Mouse (Mus musculus) neural tube, embryonic 12.5 days (tissue): Measurements from ENCODE around the gene Ssr1. TPM values are rescaled to one million over a fixed set of nuclear protein-coding genes. Genes with fewer than 3 reads are reported as not detected.
A peak's percentile ranks its signal among the peaks of the same experiment; 100 is the strongest.

Source experiments
- ATAC-seq: fragments of 200-750 bp; cut with Nextera tagmentation; 2 replicates; pipeline ENCODE4 v1.8.0; 2017; ENCODE audit warnings: low read depth, mild to moderate bottlenecking, moderate TSS enrichment, moderate library complexity; ENCODE audit not compliant: low FRiP score
- H3K27ac ChIP-seq: fragments of 300-500 bp; sonication (generic); 2 replicates; pipeline ENCODE4 v1.5.1; 2016
- H3K27me3 ChIP-seq: fragments of 300-500 bp; sonication (generic); replicated peaks from 2 replicates; pipeline ENCODE4 v1.6.1; 2016; ENCODE audit warnings: mild to moderate bottlenecking
- H3K36me3 ChIP-seq: fragments of 300-500 bp; sonication (generic); 2 replicates; pipeline ENCODE4 v1.6.1; 2016; ENCODE audit warnings: mild to moderate bottlenecking
- H3K4me1 ChIP-seq: fragments of 300-500 bp; sonication (generic); 2 replicates; pipeline ENCODE4 v1.6.1; 2016
- H3K4me2 ChIP-seq: fragments of 300-500 bp; sonication (generic); replicated peaks from 2 replicates; pipeline ENCODE4 v1.6.1; 2016; ENCODE audit warnings: mild to moderate bottlenecking
- H3K4me3 ChIP-seq: fragments of 300-500 bp; sonication (generic); 2 replicates; pipeline ENCODE4 v1.5.1; 2016
- H3K9ac ChIP-seq: fragments of 300-500 bp; sonication (generic); 2 replicates; pipeline ENCODE4 v1.6.1; 2016; ENCODE audit warnings: mild to moderate bottlenecking
- H3K9me3 ChIP-seq: fragments of 300-500 bp; sonication (generic); 2 replicates; pipeline ENCODE4 v1.6.1; 2016; ENCODE audit warnings: mild to moderate bottlenecking
- WGBS: fragments of 180-500 bp; shearing (Covaris S2); methylation state at CpG from one replicate; pipeline ENCODE4 v1.1.7; 2016; 5-methylcytosine and 5-hydroxymethylcytosine counted together
- polyA plus RNA-seq: library from polyadenylated mRNA; unstranded; fragments of >200 nt; fragmentation: Nextera tagmentation; extraction: Ambion mirVana; gene quantifications from 2 replicates; pipeline ENCODE4 v1.2.1, GENCODE M21; 2016

The Ssr1 gene
- polyA plus RNA-seq, 1 experiment from 2014 or later, result 91.3 TPM

- Histone ChIP-seq H3K9me3 (no peaks in the 10 kb centered on the region), H3K27me3 (no peaks in the 10 kb centered on the region), H3K4me1 (no peaks in the 10 kb centered on the region), H3K4me3 (no peak overlapping the region), H3K27ac (no peak overlapping the region), H3K4me2 (no peak overlapping the region), H3K9ac (no peak overlapping the region), H3K36me3 (peaks cover 13% of the 10 kb centered on the region)
- WGBS, result 91% methylated on average over 6 of the region's 6 CpGs
- no peak for ATAC-seq
Observed at GRCm38 (mm10) chr13:37974036-37974435, 20.0 kb downstream of the Ssr1 start.

DNA sequence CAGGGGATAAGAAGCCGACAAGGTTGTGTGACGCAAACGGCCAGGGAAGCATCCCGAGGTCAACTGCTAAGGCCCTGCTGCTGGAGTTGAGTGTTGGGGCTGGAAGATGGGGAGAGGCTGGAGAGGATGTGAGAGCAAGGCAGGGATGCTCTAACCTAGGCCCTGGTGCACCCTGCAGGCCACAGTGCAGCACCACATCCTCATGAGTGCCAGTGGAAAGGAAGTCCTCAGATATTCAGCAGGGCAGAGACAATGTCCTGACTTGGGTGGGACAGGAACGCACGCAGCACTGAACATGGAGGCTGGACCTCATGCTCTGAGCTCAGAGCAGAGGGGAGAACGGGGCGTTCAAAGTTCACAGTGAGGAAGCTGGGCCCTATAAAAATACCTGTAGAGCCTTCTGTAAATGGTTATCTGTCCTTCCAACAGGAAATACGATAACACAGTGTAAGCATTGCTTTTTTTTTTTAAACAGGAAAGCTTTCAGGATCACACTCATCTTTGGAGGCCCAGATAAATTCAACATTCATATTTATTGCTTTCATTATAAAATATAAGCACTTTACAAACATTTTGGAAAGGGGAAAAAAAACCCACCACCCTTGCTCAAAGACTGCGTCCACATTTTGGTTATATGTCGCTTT lies 23.0 kb downstream of the Ssr1 start:
- Histone ChIP-seq H3K27me3 (no peaks in the 10 kb centered on the region), H3K4me1 (peaks cover 15% of the 10 kb centered on the region; the same call in 1 of the 2 replicates), H3K27ac (no peak overlapping the region), H3K4me3 (no peak overlapping the region), H3K9me3 (no peaks in the 10 kb centered on the region), H3K36me3 (no peaks in the 10 kb centered on the region), H3K9ac (no peak overlapping the region), H3K4me2 (no peak overlapping the region)
- 88% methylated on average over 11 of the region's 11 CpGs for WGBS
- no peak for ATAC-seq

GRCm38 (mm10) chr13:37969988-37970387 lies 24.0 kb downstream of the Ssr1 start:
- WGBS, result 75% methylated on average over 8 of the region's 8 CpGs
- no peak for ATAC-seq
- no peak overlapping the region for H3K9ac ChIP-seq
- H3K27me3 ChIP-seq, result no peaks in the 10 kb centered on the region
- no peak overlapping the region for H3K4me2 ChIP-seq
- no peaks in the 10 kb centered on the region for H3K9me3 ChIP-seq
- H3K27ac ChIP-seq, result no peak overlapping the region
- peaks cover 15% of the 10 kb centered on the region; the same call in 1 of the 2 replicates for H3K4me1 ChIP-seq
- no peak overlapping the region for H3K4me3 ChIP-seq
- H3K36me3 ChIP-seq, result no peaks in the 10 kb centered on the region

DNA sequence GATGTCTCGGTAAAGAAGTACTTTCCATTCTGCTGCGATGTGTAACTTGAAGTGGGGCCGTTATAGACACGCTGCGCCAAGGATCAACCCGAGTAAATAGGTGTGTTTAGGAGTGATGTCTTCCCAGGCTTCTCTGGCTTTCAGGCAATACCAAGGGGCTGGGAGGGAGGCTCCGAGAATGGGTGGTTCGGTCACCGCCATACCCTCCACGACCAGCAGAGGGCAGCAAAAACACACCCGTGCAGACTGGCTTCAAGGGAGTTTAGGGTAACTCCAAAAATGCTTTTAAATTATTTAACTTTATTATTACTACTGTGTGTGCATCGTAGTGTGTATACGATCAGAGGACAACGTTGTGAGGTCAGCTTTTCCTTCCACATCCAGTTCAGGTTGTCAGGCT lies 24.7 kb downstream of the Ssr1 start:
- Histone ChIP-seq H3K9me3 (no peaks in the 10 kb centered on the region), H3K4me2 (peak overlapping the region; percentile 29; the same call in 1 of the 2 replicates), H3K27ac (no peak overlapping the region), H3K36me3 (no peaks in the 10 kb centered on the region), H3K4me3 (no peak overlapping the region), H3K27me3 (no peaks in the 10 kb centered on the region; the same call in 1 of the 2 replicates), H3K4me1 (peaks cover 18% of the 10 kb centered on the region; the same call in 1 of the 2 replicates), H3K9ac (no peak overlapping the region)
- ATAC-seq, result 0 out of 2 replicates have a peak, but pooled peaks have one; percentile 14
- 7% methylated on average over 14 of the region's 14 CpGs for WGBS

DNA sequence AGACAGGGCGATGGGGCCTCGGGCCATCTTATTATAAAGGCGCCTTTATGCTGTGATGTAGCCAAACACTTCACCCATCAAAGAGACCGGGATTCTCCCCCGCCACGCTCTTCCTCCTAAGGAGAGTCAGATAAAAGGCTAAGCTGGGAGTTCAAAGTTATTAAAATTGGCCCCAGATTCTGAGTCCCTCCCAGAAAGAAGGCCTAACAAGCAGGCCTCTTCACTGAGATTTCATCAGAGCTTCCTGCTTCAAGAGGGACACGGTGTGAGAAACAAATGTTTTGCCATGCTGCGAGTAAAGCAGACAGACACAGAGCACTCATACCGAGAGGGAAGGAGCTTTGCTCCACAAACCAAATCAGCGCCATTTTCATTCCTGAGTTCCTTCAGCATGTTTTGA lies 26.5 kb downstream of the Ssr1 start:
- H3K36me3 ChIP-seq, result no peaks in the 10 kb centered on the region
- peak overlapping the region; percentile 17; the same call in 1 of the 2 replicates for H3K9ac ChIP-seq
- no peak for ATAC-seq
- H3K4me1 ChIP-seq, result peaks cover 25% of the 10 kb centered on the region; the same call in 1 of the 2 replicates
- H3K4me3 ChIP-seq, result no peak overlapping the region
- H3K27ac ChIP-seq, result no peak overlapping the region
- no peaks in the 10 kb centered on the region for H3K9me3 ChIP-seq
- 57% methylated on average over 10 of the region's 10 CpGs for WGBS
- peak overlapping the region; percentile 31; the same call in 1 of the 2 replicates for H3K4me2 ChIP-seq
- no peaks in the 10 kb centered on the region; the same call in 1 of the 2 replicates for H3K27me3 ChIP-seq

DNA sequence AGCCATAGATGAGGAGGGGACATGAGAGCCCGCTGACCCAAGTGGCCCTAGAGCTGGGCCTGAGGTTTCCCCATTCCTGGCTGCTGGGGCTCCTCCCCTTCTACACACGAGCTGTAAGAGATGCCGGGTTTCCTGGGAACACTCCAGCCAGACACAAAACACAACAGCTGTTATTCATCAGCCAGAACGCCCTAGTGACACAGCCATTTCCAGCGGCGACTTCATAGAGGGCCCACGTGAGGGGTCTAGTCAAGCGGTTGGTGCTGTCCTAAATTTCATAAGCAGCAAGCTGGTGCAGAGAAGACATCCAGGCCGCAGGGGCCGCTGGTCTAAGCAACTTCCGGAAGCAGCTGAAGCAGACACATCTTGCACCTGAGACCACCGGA lies 27.0 kb downstream of the Ssr1 start:
- Histone ChIP-seq H3K9ac (peak overlapping the region; percentile 17; the same call in 1 of the 2 replicates), H3K9me3 (no peaks in the 10 kb centered on the region), H3K4me1 (peaks cover 25% of the 10 kb centered on the region; the same call in 1 of the 2 replicates), H3K4me3 (no peak overlapping the region), H3K27ac (no peak overlapping the region), H3K27me3 (no peaks in the 10 kb centered on the region; the same call in 1 of the 2 replicates), H3K36me3 (no peaks in the 10 kb centered on the region), H3K4me2 (peak overlapping the region; percentile 31; the same call in 1 of the 2 replicates)
- 36% methylated on average over 12 of the region's 12 CpGs for WGBS
- no peak for ATAC-seq

DNA sequence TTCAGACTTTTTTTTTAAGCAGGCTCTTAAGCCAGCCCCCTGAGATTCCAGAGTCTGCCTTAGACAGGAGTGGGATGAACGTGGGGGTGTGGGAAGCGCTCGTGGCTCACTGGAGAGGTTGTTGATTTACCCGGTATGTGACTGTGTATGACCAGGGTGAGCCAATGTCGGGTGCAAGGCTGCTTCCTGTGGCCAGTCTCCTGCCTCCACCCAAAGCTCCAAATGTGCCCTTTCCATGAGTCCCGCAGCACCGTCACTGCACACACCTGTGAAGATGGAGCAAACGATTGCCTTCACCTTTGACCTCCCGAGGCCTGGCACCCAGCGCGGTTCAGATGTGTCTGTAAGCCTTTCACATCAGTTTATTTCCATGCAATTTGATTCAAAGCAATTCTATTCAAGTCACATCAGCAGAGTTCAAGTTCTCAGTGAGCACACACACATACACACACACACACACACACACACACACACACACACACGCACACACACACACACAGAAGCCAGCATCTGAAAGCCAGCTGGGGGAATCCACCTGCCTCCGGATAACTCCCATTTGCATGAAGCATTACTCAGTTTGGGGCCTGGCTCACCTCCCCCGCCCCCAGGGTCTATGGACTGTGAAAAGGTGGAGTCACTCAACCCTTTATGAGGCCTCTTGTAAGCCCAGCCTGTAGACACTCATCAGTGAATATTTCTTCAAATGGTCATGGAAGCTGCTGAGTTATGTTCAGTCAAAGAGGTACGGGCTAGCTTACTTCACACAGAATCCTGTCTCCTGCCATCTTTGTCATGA lies 27.6 kb downstream of the Ssr1 start:
- H3K4me3 ChIP-seq, result no peak overlapping the region
- 70% methylated on average over 15 of the region's 15 CpGs for WGBS
- H3K4me1 ChIP-seq, result peaks cover 25% of the 10 kb centered on the region; the same call in 1 of the 2 replicates
- no peak overlapping the region for H3K9ac ChIP-seq
- no peak for ATAC-seq
- no peaks in the 10 kb centered on the region for H3K36me3 ChIP-seq
- no peak overlapping the region for H3K4me2 ChIP-seq
- H3K27me3 ChIP-seq, result no peaks in the 10 kb centered on the region; the same call in 1 of the 2 replicates
- H3K27ac ChIP-seq, result no peak overlapping the region
- H3K9me3 ChIP-seq, result no peaks in the 10 kb centered on the region

GRCm38 (mm10) chr13:37965126-37965914 lies 28.7 kb downstream of the Ssr1 start:
- Histone ChIP-seq H3K9me3 (no peaks in the 10 kb centered on the region), H3K36me3 (no peaks in the 10 kb centered on the region), H3K9ac (no peak overlapping the region), H3K4me3 (no peak overlapping the region), H3K4me1 (peaks cover 25% of the 10 kb centered on the region; the same call in 1 of the 2 replicates), H3K27ac (no peak overlapping the region), H3K4me2 (no peak overlapping the region), H3K27me3 (no peaks in the 10 kb centered on the region; the same call in 1 of the 2 replicates)
- ATAC-seq, result no peak
- WGBS, result 23% methylated on average over 17 of the region's 17 CpGs

DNA sequence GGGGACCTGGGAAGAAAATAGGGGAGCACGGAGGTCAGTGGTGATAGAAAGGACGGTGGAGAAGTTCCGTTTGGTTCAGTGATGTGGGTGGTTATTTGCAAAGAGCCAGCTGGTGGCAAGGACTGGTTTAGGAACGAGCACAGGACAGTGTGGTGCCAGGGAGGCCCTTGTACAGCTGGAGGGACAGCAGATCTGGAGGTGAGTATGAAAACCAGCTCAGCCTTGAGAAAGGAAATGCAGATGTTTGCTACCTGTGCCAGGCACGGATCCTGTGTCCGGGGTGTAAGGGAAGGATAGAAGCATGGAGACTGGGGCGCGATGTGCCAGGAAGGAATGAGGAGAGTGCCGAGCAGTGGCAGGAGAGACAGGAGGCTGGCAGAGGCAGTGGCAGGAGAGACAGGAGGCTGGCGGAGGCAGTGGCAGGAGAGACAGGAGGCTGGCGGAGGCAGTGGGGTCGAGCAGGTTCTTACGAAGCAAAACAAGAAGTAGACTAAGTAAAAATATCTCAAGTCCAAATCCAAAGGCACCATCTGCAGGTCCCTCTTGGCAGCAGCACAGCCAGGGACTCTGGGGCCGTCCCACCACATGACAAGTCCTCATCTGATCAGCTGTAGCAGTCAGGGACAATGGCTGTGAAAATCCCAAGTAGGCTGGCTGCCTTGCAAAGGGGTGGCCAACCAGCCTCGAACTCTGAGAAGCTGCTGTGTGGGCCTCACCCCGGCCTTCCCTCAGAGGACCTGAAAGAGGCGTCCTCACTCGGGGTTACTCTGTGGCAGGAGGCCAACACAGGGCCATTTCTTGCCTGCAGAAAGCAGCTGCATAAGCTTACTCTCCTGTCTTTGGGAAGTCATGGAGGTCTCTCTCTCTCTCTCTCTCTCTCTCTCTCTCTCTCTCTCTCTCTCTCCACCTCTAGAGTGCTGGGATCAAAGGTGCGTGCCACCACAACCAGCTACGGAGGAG lies 29.6 kb downstream of the Ssr1 start:
- H3K4me3 ChIP-seq, result no peak overlapping the region
- H3K36me3 ChIP-seq, result no peaks in the 10 kb centered on the region
- no peak for ATAC-seq
- no peak overlapping the region for H3K27ac ChIP-seq
- H3K9me3 ChIP-seq, result no peaks in the 10 kb centered on the region
- H3K4me2 ChIP-seq, result peak overlapping the region; percentile 59
- no peaks in the 10 kb centered on the region; the same call in 1 of the 2 replicates for H3K27me3 ChIP-seq
- no peak overlapping the region for H3K9ac ChIP-seq
- WGBS, result 46% methylated on average over 20 of the region's 20 CpGs
- peaks cover 25% of the 10 kb centered on the region; the same call in 1 of the 2 replicates for H3K4me1 ChIP-seq

- Histone ChIP-seq H3K9ac (peak overlapping the region; percentile 44; the same call in 1 of the 2 replicates), H3K27ac (no peak overlapping the region), H3K4me3 (peak overlapping the region; percentile 34), H3K4me2 (peak overlapping the region; percentile 59), H3K4me1 (peaks cover 25% of the 10 kb centered on the region; the same call in 1 of the 2 replicates), H3K36me3 (no peaks in the 10 kb centered on the region), H3K9me3 (no peaks in the 10 kb centered on the region), H3K27me3 (no peaks in the 10 kb centered on the region; the same call in 1 of the 2 replicates)
- WGBS, result under 1% methylated on average over 12 of the region's 12 CpGs
- peak; percentile 48; the same call in 1 of the 2 replicates for ATAC-seq
Observed at GRCm38 (mm10) chr13:37963354-37964007, 30.5 kb downstream of the Ssr1 start.
